Mouse (Mus musculus) c-Kit-positive CD71-negative TER-119-negative erythroid progenitor cells, embryonic 14.5 days (primary cell): ENCODE data around the gene Olfr1209.

Experiments used
- DNase-seq: peaks from one replicate; pipeline ENCODE4 v3.0.0-alpha.2; 2013; ENCODE audit warnings: low read depth

The Olfr1209 gene

DNA sequence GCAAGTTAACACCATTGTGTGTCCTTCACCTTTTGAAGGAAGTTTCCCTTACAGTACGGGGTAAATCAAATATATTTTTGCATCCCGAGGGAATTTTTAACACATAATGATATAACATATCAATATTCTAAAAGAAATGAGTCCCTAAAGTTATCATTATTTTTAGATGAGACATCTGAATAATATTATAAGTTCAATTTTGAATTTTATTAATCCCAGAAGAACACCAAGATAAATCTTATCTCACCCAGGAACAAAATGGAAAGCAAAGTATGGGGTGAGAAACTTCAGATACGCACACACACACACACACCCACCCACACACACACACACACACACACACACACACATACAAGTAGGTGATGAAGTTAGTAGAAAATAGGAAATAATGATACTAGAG lies at the start of gene Olfr1209:
Olfr1209 (minus strand) TSS at position 101 of the 400 bp plus-strand sequence.
- no peak for DNase-seq

DNA sequence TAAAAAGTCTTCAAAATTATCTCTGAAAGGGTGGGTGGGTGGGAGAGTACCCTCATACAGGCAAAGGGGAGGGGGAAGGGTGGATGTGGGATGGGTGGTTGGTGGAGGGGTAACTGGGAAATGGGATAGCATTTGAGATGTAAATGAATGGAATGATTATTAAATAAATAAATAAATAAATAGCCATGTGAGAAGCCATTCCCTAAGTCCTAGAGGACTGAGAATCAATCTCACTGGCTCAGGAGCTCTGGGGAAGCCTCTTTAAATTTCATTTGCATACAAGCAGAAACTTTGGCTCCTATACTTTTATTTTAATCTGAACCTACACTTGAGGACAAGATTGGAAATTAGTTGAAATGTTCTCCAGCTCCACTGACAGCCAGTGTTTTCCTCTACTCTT lies 38.7 kb upstream of the Olfr1209 start, which contains the start of gene Olfr1212:
Olfr1212 (plus strand) TSS at position 301 of the 400 bp plus-strand sequence.
- no peak for DNase-seq

DNA sequence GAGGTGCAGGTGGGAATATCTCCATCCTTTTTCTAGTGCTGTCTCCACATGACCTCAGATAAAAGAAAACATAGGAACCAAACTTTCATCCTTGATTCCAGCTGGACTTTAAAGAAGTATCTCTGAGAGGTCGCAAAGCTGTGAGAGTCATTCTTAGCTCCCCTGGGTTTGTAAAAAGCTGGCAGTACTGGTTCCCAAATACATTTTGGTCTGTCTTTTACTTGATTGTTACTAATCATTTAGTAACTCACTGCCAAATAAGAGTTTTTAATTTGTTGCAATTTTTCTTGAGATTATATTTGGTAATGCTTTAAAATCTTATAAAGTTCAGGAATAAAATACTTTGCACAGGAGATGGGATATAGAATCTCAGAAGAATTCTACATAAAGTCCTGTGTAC lies 23.1 kb upstream of the Olfr1209 start, which contains the start of gene Olfr1211:
Olfr1211 (minus strand) TSS at position 101 of the 400 bp plus-strand sequence.
- DNase-seq = no peak

DNA sequence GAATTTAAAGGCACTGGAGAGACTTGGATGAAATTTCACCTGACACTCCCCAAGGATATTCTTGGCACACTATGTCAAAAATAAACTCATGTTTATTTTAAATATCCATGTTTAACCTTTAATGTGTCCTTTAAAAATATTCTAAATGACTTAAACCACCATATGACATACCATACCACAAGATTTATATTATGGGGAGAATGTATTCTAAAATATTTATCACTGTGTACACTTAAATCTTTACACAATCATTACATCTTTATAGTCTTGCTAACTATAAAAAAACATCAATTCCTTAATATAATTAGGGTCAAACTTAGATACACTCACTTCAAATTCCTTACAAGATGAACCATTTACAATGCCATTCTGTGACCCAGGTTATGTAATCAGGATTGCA lies 12.7 kb downstream of the Olfr1209 start, which contains the start of gene Olfr1208:
Olfr1208 (minus strand) TSS at position 101 of the 400 bp plus-strand sequence.
- DNase-seq = no peak

DNA sequence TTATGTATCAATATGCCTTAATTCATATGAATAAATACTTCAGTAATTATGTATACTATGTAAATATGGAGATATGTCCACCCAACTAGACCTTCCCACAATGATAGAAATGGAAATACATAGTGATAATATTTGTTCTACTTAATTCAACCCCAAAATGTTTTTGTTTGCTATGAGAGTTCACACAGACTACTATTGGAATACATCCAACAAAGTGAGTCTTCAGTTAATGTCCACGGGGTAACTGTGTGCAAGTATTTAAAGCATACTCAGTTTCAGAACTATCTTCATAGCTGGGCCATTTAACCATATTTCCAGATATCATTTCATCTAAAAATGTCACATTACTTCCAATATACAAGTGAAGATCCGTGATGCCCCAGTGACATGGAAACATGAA lies 52.0 kb downstream of the Olfr1209 start, which contains the start of gene Olfr1206:
Olfr1206 (plus strand) TSS at position 301 of the 400 bp plus-strand sequence.
- no peak for DNase-seq
